Mouse (Mus musculus): ENCODE measurements around the gene Pax2. TPM values are rescaled to one million over a fixed set of nuclear protein-coding genes. Genes with fewer than 3 reads are reported as not detected.

The Pax2 gene
- polyA plus RNA-seq, 1 experiment from 2014 or later, result not detected

GRCm38 (mm10) chr19:44817403-44818128, 61.7 kb downstream of the Pax2 start:
- Histone ChIP-seq H3K4me3 (ENCODE audit: low read depth, low read length) (no peak overlapping the region), H3K4me2 (replicated peaks; ENCODE audit: low read depth, low read length) (no peak overlapping the region), H3K27ac (ENCODE audit: low read length) (no peak overlapping the region), H3K4me1 (ENCODE audit: control insufficient read depth, insufficient read depth, low read length) (no peaks in the 10 kb centered on the region), H3K27me3 (ENCODE audit: control insufficient read depth, insufficient read depth, low read length) (no peaks in the 10 kb centered on the region), H3K36me3 (ENCODE audit: control insufficient read depth, insufficient read depth, low read length) (no peaks in the 10 kb centered on the region), H3K9me3 (ENCODE audit: control insufficient read depth, low read depth, low read length) (no peaks in the 10 kb centered on the region), H3K9ac (replicated peaks; ENCODE audit: low read depth, low read length) (no peak overlapping the region)
- no peak; the same call in 1 of the 2 replicates for ATAC-seq (ENCODE audit: insufficient number of reproducible peaks, insufficient read depth, low FRiP score, low read depth)
- 74% methylated on average over 14 of the region's 14 CpGs for WGBS

GRCm38 (mm10) chr19:44818676-44819075, 62.8 kb downstream of the Pax2 start:
- H3K27me3 ChIP-seq (ENCODE audit: control insufficient read depth, insufficient read depth, low read length), result no peaks in the 10 kb centered on the region
- no peaks in the 10 kb centered on the region for H3K4me1 ChIP-seq (ENCODE audit: control insufficient read depth, insufficient read depth, low read length)
- H3K4me2 ChIP-seq (replicated peaks; ENCODE audit: low read depth, low read length), result no peak overlapping the region
- H3K9me3 ChIP-seq (ENCODE audit: control insufficient read depth, low read depth, low read length), result no peaks in the 10 kb centered on the region
- no peak overlapping the region for H3K4me3 ChIP-seq (ENCODE audit: low read depth, low read length)
- ATAC-seq (ENCODE audit: insufficient number of reproducible peaks, insufficient read depth, low FRiP score, low read depth), result no peak
- no peak overlapping the region for H3K27ac ChIP-seq (ENCODE audit: low read length)
- H3K36me3 ChIP-seq (ENCODE audit: control insufficient read depth, insufficient read depth, low read length), result no peaks in the 10 kb centered on the region
- no peak overlapping the region for H3K9ac ChIP-seq (replicated peaks; ENCODE audit: low read depth, low read length)
- WGBS, result 69% methylated on average over 6 of the region's 6 CpGs

- peaks cover 3% of the 10 kb centered on the region; the same call in 1 of the 2 replicates for H3K4me1 ChIP-seq (ENCODE audit: control insufficient read depth, insufficient read depth, low read length)
- H3K27me3 ChIP-seq (ENCODE audit: control insufficient read depth, insufficient read depth, low read length), result peaks cover 6% of the 10 kb centered on the region; the same call in 1 of the 2 replicates
- H3K9me3 ChIP-seq (ENCODE audit: control insufficient read depth, low read depth, low read length), result no peaks in the 10 kb centered on the region
- no peaks in the 10 kb centered on the region for H3K36me3 ChIP-seq (ENCODE audit: control insufficient read depth, insufficient read depth, low read length)
- no peak for ATAC-seq (ENCODE audit: insufficient number of reproducible peaks, insufficient read depth, low FRiP score, low read depth)
- no peak overlapping the region for H3K9ac ChIP-seq (replicated peaks; ENCODE audit: low read depth, low read length)
- no peak overlapping the region for H3K4me2 ChIP-seq (replicated peaks; ENCODE audit: low read depth, low read length)
- no peak overlapping the region for H3K4me3 ChIP-seq (ENCODE audit: low read depth, low read length)
- no peak overlapping the region for H3K27ac ChIP-seq (ENCODE audit: low read length)
- 48% methylated on average over 3 of the region's 3 CpGs for WGBS
Observed at GRCm38 (mm10) chr19:44821581-44821980, 65.7 kb downstream of the Pax2 start.

GRCm38 (mm10) chr19:44822295-44822694, 66.5 kb downstream of the Pax2 start:
- WGBS, result 65% methylated on average over 5 of the region's 5 CpGs
- Histone ChIP-seq H3K27ac (ENCODE audit: low read length) (no peak overlapping the region), H3K4me2 (replicated peaks; ENCODE audit: low read depth, low read length) (no peak overlapping the region), H3K4me1 (ENCODE audit: control insufficient read depth, insufficient read depth, low read length) (peaks cover 3% of the 10 kb centered on the region; the same call in 1 of the 2 replicates), H3K4me3 (ENCODE audit: low read depth, low read length) (no peak overlapping the region), H3K9ac (replicated peaks; ENCODE audit: low read depth, low read length) (no peak overlapping the region), H3K9me3 (ENCODE audit: control insufficient read depth, low read depth, low read length) (no peaks in the 10 kb centered on the region), H3K27me3 (ENCODE audit: control insufficient read depth, insufficient read depth, low read length) (peaks cover 6% of the 10 kb centered on the region; the same call in 1 of the 2 replicates), H3K36me3 (ENCODE audit: control insufficient read depth, insufficient read depth, low read length) (no peaks in the 10 kb centered on the region)
- ATAC-seq (ENCODE audit: insufficient number of reproducible peaks, insufficient read depth, low FRiP score, low read depth), result no peak

- Histone ChIP-seq H3K9me3 (ENCODE audit: control insufficient read depth, low read depth, low read length) (no peaks in the 10 kb centered on the region), H3K4me3 (ENCODE audit: low read depth, low read length) (no peak overlapping the region), H3K27me3 (ENCODE audit: control insufficient read depth, insufficient read depth, low read length) (peaks cover 12% of the 10 kb centered on the region; the same call in 1 of the 2 replicates), H3K4me1 (ENCODE audit: control insufficient read depth, insufficient read depth, low read length) (peaks cover 3% of the 10 kb centered on the region; the same call in 1 of the 2 replicates), H3K36me3 (ENCODE audit: control insufficient read depth, insufficient read depth, low read length) (no peaks in the 10 kb centered on the region), H3K27ac (ENCODE audit: low read length) (no peak overlapping the region), H3K4me2 (replicated peaks; ENCODE audit: low read depth, low read length) (no peak overlapping the region), H3K9ac (replicated peaks; ENCODE audit: low read depth, low read length) (no peak overlapping the region)
- 36% methylated on average over 3 of the region's 3 CpGs for WGBS
- ATAC-seq (ENCODE audit: insufficient number of reproducible peaks, insufficient read depth, low FRiP score, low read depth), result no peak
Observed at GRCm38 (mm10) chr19:44823657-44824056, 67.8 kb downstream of the Pax2 start.

- ATAC-seq (ENCODE audit: insufficient number of reproducible peaks, insufficient read depth, low FRiP score, low read depth), result no peak
- H3K4me2 ChIP-seq (replicated peaks; ENCODE audit: low read depth, low read length), result 0 out of 2 replicates have a peak overlapping the region, but pooled peaks have one; percentile 5
- H3K9me3 ChIP-seq (ENCODE audit: control insufficient read depth, low read depth, low read length), result no peaks in the 10 kb centered on the region
- H3K4me3 ChIP-seq (ENCODE audit: low read depth, low read length), result no peak overlapping the region
- no peak overlapping the region for H3K9ac ChIP-seq (replicated peaks; ENCODE audit: low read depth, low read length)
- peaks cover 3% of the 10 kb centered on the region; the same call in 1 of the 2 replicates for H3K4me1 ChIP-seq (ENCODE audit: control insufficient read depth, insufficient read depth, low read length)
- 11% methylated on average over 11 of the region's 11 CpGs for WGBS
- H3K27me3 ChIP-seq (ENCODE audit: control insufficient read depth, insufficient read depth, low read length), result peaks cover 14% of the 10 kb centered on the region; the same call in 1 of the 2 replicates
- no peaks in the 10 kb centered on the region for H3K36me3 ChIP-seq (ENCODE audit: control insufficient read depth, insufficient read depth, low read length)
- no peak overlapping the region for H3K27ac ChIP-seq (ENCODE audit: low read length)
Observed at GRCm38 (mm10) chr19:44825216-44825768, 69.4 kb downstream of the Pax2 start.

- 13% methylated on average over 4 of the region's 4 CpGs for WGBS
- ATAC-seq (ENCODE audit: insufficient number of reproducible peaks, insufficient read depth, low FRiP score, low read depth), result no peak
Observed at GRCm38 (mm10) chr19:44825819-44826218, 70.0 kb downstream of the Pax2 start.

GRCm38 (mm10) chr19:44833391-44833790, 77.5 kb downstream of the Pax2 start:
- Histone ChIP-seq H3K4me3 (ENCODE audit: low read depth, low read length) (no peak overlapping the region), H3K36me3 (ENCODE audit: control insufficient read depth, insufficient read depth, low read length) (no peaks in the 10 kb centered on the region), H3K4me1 (ENCODE audit: control insufficient read depth, insufficient read depth, low read length) (peaks cover 24% of the 10 kb centered on the region), H3K9me3 (ENCODE audit: control insufficient read depth, low read depth, low read length) (no peaks in the 10 kb centered on the region), H3K27me3 (ENCODE audit: control insufficient read depth, insufficient read depth, low read length) (peaks cover 63% of the 10 kb centered on the region), H3K4me2 (replicated peaks; ENCODE audit: low read depth, low read length) (no peak overlapping the region), H3K9ac (replicated peaks; ENCODE audit: low read depth, low read length) (no peak overlapping the region), H3K27ac (ENCODE audit: low read length) (no peak overlapping the region)
- ATAC-seq (ENCODE audit: insufficient number of reproducible peaks, insufficient read depth, low FRiP score, low read depth), result no peak
- WGBS, result 29% methylated on average over 1 of the region's 1 CpGs

More at GRCm38 (mm10) chr19:44825819-44826218, 70.0 kb downstream of the Pax2 start:
- Histone ChIP-seq H3K27ac (ENCODE audit: low read length) (no peak overlapping the region), H3K36me3 (ENCODE audit: control insufficient read depth, insufficient read depth, low read length) (no peaks in the 10 kb centered on the region), H3K27me3 (ENCODE audit: control insufficient read depth, insufficient read depth, low read length) (peaks cover 17% of the 10 kb centered on the region; the same call in 1 of the 2 replicates), H3K9me3 (ENCODE audit: control insufficient read depth, low read depth, low read length) (no peaks in the 10 kb centered on the region), H3K4me2 (replicated peaks; ENCODE audit: low read depth, low read length) (no peak overlapping the region), H3K4me3 (ENCODE audit: low read depth, low read length) (no peak overlapping the region), H3K9ac (replicated peaks; ENCODE audit: low read depth, low read length) (no peak overlapping the region), H3K4me1 (ENCODE audit: control insufficient read depth, insufficient read depth, low read length) (peaks cover 3% of the 10 kb centered on the region; the same call in 1 of the 2 replicates)
